Mouse (Mus musculus): ENCODE measurements around the gene Chn1. TPM values are rescaled to one million over a fixed set of nuclear protein-coding genes. Genes with fewer than 3 reads are reported as not detected.

Chn1 gene
- total RNA-seq, 2 experiments from 2014 or later, result 21.0 to 26.3 TPM

DNA sequence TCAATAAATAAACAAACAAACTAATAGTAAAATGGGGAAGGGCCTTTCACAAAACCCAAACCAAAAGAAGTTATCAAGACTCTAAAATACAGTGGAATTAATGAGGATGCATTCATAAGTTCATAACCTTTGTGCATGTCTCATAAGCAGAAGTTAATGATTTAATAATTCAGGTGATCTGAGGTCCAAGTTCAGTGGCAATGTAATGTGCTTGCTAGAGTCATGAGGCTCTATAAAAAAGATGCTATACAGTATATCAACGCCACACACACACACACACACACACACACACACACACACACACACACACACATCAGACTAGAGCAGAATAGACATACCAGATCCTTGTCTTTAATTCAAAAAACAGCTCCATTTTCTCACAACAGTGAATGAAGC, 28.8 kb downstream of the Chn1 start:
- no peak for DNase-seq

DNA sequence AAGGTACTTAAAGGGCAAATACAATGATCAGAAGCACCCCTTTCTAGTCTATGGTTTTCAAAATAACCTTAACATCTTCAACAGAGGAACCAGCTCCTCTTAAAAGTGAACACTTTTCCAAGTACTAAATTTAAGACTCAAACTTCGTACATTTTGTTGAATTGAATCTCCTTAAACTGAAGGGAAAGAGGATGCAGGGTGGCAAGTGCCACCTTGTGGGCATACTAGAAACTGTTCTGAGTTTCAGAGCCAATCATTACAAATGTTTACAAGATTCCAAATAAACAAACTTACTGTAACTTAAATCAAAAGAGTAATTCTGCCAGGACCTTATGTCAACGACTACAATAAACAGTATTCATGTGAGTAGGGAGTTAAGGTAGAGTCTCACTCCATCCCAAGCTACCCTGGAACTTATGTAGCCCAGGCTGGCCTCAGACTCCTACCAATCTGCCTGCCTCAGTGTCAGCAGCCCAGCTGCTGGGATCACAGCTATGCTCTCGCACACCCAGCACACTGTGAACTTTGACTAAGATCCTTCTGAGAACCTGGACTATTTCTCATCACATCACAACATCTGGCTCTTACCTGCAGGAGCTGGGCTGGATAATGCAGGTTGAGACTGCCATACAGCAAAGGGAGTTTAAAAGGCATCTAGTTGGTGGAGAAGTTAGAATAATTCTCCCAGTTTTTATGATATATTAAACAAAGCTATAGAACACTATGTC, 29.3 kb downstream of the Chn1 start:
- DNase-seq, result peak; percentile 42

DNA sequence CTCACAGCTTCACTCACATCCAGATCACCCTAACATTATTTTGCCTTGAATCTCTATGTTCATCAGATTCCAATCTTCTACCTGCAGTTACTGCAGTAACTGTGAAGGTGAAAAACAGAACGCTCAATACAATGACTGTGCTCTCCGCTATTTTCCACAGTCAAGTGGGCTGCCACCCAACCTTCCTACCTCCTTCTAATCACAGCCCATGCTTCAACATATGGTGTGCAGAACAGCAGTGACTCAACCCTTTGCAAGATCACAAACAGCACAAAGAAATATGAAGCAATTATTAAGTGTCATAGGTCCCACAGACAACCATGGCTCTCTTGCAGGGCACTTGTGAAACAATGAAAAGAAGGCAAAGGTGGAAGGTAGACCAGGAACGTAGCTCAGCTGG, 33.9 kb downstream of the Chn1 start:
- DNase-seq, result no peak

DNA sequence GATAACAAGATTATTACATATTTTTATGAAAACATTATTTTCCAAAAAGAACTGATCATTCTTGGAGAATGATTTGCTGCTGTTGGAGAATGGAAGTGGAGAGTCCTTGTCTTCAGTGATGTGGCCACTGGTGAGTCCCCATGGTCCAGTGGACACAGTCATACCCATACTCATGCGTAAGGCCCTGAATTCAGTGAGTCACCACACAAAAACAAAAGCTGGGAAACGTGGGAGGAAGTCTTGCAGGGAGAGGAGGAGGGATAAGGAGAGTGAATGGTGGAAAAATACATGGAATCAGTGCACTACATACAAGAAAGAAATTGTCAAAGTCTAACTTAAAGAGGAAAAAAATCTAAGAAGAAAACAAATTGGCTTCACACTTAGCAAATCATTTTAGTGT, 47.3 kb downstream of the Chn1 start:
- DNase-seq, result no peak

DNA sequence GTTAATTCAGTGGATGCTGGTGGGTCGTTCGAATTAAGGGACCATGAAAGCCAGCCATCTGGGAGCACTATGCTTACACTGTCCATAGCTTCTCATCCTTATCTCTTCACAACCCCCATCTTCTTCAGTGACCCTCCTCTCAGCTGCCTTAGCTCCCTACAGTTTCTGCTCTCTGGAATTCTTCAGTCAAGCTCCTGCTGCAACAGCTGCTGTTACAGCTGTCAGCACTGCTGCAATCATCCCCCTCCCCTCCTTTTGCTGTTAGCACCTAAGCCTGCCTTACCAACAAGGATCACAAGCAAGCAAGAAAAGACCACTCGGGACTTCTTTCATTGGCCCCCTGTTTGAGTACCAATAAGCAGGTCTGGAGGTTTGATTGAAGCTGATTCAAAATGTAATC, 50.2 kb downstream of the Chn1 start:
- DNase-seq, result no peak

DNA sequence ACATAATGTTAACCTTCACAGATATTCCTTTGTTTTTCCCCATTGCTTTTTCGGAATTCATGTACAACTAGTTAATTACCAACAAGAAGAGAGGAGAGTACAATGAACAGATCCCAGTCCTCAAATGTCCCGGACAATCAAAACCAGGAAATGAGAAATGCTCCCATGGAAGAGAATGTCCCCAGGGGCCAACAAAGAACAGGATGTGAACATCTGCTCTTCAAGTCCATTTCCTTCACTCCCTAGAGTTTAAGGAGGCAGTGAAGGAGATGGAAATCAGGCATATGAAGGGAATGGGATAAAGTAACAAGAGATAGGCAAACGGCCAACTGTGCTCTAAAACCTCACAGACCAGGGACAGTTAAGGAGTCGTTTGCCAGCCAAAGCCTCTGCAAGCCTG, 53.3 kb downstream of the Chn1 start:
- no peak for DNase-seq

DNA sequence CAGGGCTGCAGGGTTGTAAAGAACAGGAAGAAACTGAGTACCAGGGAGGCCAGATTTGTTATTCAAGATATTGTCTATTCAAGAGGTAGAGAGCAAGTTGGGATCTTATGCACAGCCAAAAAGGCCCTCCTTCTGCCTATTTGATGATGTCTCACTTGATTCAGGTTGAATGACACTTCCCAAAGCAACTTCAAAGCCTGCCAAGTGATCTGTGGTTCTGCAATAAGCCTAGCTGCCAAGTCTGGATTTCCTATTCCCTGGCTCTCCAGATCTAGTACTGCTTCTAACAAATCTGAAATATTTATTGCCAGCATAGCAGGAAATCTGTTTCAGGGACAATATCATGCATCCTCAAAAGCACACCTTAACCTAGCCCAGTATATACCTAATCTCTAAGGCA, 62.7 kb downstream of the Chn1 start:
- DNase-seq, result no peak

DNA sequence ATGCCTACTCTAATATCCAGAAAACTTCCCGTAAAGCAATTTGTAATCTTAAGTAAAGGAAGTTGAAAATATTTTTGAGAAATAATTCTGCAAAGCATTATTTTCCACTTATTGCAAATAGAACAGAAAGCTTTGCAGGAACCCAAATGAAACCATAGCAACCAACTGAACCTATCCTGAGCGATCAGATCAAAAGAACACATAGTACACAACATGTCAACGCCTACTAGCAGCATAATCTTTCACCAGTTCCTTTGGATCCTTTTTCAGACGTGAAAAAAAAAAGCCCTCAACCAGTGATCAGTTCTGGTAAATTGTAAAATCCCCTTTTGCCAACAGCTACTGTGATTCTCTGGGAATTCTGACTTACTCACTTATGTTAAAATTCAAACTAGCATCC, 82.1 kb downstream of the Chn1 start:
- no peak for DNase-seq

DNA sequence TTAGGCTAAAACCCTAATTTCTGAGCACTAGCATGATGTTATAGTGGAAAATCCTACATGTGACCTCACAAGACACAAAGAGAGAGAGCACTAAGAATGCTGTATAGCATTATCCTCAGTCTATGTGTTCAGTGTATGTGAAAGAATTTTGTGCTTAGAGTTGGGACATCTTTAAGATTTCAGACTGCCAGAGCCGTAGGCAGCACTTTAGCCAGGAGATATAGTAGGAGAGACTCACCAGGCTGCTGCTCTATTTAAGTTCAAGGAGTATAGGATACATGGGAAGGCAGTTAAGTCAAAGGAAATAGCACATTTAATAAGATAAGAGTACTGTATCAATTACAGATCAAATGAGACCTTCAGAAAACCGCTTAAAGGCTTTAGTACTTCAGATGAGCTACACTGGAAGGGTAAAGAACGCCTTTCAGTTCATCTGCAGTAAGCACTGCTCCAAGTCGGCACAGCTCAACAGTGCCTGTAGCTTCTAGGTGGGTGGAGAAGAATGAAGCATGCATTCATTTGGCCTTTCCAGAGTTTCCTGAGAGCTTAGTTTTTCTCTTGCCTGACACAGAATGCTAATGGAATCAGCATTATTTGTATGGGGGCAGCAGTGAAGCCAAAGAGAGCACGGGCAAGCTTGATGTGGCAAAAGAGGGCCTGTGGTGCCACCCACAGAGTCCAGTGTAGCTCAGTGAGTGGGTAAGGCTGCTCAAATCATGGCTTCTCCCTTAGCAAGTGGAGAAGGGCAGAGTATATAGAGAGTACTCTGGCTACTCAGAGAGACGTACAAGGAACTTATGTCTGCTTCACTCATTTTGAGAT, 84.2 kb downstream of the Chn1 start:
- no peak for DNase-seq

DNA sequence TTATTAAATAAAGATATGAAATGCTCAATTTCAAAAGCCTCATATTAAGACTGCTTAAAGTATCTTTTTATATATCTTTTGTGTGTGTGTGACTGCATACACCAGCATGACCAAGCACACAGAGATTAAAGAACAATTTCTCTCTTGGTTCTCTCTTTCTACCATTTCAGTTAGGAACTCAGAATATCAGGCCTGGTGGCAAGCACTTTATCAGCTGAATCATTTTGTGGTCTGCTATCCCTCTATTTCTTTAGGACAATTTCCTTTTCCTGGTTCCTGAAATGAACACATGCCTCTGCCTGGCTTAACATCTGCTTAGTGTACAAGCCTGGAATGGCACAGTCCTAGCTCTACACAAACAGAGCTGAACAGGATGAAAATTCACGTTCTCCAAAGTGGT, 92.6 kb downstream of the Chn1 start:
- DNase-seq, result no peak

DNA sequence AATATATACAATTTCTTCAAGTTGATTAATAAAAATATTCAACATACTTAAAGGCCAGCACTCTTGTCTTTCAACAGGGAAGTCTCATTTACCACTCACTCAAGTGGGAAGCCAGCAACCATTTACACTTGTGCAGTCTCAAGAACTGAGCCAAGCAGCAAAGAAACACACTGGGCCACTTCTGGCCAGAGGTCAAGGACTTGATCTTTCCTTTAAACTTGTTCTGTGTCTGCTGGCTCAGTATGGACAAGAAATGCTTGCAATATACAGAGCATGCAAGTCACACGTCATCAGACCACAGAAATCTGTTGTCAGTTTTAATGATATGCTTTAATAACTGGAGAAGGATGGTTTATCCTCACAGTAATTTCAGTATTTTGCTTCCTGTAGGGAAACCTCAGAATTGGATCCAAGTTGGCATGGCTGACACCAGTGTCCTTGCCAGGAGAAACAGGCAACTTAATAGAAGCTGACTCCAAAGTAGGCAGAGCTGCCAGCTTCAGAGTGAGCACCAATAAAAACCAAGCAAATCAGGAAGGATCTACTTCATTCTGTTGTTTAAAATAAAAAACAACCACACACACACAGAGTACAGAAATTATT, 94.6 kb downstream of the Chn1 start:
- peak; percentile 56 for DNase-seq

DNA sequence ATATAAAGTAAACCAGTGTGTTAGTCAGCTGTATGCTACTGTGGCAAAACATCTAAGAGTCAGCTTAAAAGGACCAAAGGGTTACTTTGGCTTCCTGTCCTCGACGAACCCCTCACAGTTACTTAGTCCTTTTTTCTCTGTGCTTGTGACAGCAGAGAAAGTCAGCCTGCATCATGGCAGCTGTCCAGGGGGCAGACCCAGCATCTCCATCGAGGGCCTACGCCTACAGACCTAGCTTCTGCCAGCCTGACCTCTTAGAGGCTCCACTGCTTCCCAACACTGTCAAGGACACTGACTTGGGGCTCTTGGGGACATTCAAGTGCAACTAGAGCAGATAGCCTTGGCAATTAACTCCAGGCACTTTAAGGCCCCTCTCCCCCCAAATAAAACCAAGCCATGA, 106.5 kb downstream of the Chn1 start:
- no peak for DNase-seq

DNA sequence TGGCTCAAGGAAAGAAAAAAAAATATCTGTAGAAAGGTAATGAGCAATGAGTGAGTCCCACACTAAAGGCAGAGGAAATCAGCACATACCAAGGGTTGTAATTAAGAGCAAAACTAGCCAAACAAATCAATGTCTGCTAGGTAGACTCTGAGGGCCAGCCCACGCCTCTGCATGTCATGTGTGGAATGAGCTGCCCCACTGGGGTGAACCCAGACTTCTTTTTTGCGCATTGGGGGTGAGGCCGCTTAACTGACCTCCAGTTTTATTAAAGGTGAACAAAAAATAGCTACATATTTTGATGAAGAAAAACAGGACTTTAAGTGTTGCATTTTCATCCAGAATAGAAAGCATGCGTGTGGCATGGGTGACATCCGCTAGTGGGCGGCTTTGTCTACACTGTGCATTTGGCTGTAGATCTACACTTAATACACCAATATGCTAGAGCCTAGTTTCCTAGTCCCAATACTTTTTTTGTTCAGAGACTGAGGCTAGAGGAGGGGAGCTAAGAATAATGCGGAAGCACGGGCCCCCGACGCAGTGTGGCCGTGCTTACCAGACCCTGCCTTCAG, 114.5 kb downstream of the Chn1 start:
- DNase-seq, result no peak

DNA sequence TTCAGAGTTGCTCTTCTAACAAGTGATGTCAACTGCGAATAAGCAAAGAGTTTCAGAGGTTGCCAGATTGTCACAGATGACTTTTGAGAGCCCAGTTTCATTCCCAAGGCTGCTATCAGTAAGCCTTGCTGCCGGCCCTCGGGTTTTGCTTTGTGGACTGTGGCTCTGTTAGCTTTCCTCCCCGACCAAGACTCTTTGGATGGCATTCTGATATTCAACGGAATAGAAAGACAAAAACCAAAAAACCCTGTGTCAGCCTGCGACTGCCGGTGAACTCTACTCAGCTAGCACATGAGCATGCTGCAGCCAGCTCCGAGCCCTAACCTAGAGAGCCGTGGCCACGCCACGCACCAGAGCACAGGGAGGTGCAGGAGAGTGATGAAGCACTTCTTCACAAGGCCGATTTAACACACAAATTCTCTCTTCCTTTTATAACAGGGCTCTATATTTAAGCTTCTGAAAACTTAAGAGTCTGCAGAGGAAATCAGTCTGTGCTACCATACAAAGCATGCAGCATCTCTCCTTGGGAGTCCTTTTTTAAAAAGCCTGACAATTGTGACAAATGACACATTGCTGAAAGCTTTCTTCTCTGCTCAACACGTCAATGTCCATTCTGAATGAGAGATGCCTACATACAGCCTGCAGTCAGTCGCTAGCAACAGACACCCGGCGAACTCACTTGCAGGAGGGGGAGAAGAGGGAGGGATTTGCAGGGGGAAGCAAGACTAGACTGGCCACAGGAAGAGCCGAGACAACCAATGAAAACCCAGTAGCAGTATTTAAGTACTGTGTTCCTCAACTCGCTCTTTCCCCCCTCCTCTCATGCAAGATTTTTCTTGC, 115.2 kb downstream of the Chn1 start:
- DNase-seq, result peak; percentile 37

DNA sequence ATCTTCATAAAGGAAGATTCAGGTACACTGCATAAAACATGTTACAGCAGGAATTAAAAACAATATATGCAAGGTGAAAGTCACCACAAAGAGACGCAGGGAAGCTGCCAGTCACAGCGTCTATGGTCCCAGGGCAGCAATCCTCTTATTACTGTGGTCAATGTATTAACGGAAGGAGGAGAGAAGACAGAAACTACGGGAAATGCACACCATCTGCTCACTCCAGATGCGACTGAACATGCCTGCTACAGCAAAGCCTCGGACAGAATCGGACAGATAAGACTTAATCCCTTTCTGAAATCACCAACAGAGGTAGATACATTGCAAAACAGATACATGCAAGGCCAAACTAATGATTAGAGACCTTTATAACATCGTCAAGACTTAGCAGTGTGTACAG, 116.1 kb downstream of the Chn1 start:
- DNase-seq, result no peak

DNA sequence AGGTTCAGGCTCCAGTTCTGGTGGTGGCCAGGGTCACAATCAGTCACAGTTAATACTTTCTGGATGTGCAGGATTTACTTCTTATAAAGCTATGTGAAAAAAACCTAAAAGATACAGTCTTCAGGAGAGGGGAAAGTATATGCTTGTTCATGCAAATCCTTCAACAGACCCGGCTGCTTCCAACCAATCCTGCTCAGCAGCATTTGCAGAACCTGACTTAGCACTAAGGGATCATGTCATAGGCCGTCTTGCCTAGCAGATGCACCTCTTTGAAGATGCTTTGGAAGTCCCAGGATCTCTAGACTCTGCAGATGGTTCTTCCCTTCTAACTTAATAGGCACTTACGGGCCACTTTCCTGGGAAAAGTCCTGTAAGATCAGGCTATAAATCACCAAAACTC, 117.2 kb downstream of the Chn1 start:
- DNase-seq, result no peak

DNA sequence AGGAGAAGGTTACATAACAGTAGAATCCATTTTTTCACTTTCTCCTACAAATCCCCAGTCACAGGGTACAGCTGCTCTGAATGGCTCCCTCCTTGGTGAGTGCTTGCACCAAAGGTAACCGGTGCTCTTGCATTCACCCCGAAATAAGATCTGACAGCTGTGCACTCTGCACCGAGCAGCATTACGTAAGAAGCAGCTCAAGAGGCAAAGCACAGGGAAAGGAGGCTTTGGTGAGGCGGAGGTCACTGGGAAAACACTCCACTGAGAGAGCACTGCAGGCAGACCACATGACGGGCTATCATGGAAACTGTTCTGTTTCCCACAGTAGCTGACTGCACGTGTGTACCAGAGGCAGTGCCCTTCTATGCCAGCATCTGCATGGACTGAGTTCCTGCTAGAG, 118.0 kb downstream of the Chn1 start:
- peak; percentile 23 for DNase-seq

DNA sequence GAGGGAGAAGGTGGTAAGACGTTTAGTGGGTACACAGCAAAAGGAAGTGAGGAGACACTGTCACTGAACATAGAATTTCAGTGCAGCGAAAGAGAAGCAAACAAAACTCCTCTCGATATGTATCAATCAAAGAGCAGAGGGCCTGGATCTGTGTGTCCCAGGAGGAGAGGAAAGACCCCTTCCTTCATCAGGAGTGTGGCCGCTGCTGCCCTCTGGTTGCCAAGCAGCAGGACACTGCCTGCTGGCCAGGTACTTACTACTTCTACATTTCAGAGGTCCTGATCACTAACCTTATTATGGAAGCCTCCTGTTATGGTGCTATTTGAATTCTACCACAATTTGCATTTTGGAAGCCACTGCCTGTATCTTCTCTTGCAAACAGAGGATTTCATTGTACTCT, 119.5 kb downstream of the Chn1 start:
- DNase-seq, result no peak

DNA sequence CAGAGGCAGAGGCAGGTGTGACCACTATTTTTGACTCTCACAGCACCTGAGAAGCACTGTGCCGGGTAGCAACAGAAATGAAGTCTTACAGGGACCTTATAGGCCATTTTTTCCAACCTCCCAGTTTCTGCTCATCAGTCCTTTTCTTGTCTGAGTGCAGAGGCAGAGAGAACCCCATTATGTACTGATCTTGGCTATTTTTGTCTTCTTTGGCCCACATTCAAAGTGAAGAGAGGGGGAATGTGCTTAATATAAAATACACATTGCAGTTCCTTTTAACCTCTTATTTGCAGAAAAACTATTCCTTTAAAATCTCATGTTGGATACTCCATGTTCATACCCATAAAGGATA, 120.3 kb downstream of the Chn1 start:
- DNase-seq, result no peak

DNA sequence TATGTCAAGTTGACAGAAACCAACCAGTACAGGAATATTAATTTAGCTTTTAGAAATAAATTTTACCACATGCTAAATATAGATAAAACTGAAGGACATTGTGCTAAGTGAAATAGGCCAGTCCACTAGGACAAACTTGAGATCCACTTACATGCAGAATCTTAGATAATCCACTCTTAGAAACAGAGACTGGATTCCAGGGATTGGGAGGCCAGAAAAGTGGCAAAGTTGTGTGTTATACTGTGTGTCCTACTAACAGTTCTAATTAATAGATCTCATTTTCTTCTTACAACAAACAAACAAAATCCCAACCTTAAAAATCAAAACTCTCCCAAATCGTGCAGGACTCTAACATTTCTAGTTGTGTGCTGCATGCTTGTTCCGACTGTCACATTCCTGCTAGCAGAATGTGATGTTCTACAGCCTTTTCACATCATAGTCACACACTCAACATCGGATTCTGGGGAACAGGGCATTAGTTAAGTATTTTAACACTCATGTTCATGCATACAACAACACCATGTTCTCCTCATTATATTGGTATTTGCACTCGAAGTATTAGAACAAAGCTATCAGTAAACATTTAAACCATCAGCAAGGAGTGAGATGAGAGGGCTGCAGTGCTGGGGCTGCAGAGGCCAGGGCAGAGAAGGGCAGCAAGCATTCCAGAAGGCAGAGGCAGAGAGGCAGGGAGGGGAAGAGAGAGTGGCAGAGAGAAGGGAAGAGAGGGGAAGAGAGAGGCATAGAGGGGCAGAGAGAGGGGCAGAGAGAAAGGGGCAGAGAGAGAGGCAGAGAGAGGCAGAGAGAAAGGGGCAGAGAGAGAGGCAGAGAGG, 120.9 kb downstream of the Chn1 start:
- DNase-seq, result no peak

DNA sequence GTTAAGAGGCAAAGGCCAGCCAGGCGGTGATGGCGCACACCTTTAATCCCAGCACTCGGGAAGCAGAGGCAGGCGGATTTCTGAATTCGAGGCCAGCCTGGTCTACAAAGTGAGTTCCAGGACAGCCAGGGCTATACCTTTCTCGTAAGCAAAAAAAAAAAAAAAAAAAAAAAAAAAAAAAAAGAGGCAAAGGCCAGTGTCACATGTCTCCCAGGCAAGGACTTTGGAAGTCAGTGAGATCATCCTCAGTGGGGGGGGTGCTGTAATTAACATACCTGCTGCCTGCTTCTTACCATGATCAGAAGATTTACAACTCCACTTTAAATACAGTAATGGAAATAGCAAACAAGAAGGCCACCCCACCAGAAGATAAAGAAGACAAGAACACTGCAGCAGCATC, 137.5 kb downstream of the Chn1 start:
- DNase-seq, result no peak

All from adrenal gland, postnatal 10 days (tissue).